Mouse (Mus musculus): ENCODE measurements around the gene Sptlc2.

The Sptlc2 gene

DNA sequence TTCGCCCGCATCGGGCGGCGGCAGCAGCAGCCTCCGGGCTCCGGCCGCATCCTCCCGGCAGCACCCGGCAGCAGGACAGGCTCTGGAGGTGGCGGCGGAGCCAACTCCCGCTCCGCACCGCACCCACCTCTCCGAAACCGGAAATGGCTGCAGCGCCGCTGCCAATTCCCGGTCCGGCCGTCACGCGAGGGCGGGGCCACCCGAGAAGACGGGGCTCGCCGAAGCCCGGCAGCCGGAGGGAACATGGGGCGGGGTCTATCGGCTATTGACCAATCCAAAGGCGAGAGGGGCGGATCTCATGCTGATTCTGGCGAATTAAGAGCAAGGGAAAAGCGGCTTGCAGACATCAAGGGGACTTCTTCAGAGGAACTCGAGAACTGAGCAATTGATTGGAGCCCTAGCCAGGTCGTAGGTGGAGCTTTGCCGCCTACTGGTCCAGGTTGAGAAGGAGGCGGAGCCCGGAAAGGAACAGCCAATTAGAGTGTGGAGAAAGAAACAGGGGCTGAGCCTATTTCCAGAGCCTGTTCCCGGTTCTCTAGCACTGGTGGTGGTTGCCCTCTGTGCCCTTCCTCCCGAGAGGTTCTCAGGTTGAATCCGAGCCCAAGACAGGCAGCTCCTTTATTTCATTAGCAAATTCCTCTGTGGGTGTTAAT lies at the start of gene Sptlc2:
Gene Sptlc2, minus strand, starts transcription at position 234 of the 653 bp plus-strand sequence.
- DNase-seq: peak; percentile 100

- DNase-seq: no peak
Measured at GRCm38 (mm10) chr12:87428885-87429284, 40.7 kb upstream of the Sptlc2 start.

DNA sequence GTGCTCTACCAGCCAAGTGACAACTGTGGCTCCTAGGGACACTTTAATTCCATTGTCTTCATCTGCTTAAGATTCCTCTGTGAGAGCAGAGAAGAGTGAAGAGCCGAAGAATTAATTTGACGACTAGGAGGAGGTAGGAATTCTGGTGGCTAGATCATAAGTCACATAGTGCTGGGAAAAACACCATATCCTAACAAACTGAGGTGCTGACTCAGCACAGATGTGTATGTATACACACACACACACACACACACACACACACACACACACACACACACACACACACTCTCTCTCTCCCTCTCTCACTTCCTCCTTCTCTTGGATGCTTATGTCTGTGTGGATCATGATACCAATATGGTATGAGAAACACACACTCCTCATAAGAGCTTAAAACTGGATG lies 40.1 kb upstream of the Sptlc2 start:
- no peak for DNase-seq

- DNase-seq: no peak
Measured at GRCm38 (mm10) chr12:87426354-87427031, 38.3 kb upstream of the Sptlc2 start.

DNA sequence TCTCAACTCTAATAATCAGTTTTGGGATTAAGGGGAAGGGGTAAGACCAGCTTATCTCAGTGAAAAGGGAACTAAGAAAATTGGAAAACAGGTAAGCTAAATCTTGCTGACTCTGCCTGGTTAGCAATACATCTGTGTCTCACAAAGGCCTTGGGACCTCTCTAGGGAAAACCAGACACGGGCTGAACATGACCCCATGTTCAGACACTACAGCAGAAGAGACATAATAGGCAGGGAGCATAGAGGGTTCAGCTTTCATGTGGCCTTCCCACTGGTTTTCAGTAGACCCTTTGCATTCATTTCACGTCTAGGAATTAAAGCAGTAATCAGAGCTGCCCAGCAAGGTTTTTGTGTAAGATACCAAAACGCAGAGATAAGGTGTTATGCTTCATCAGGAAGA lies 36.4 kb upstream of the Sptlc2 start:
- no peak for DNase-seq

DNA sequence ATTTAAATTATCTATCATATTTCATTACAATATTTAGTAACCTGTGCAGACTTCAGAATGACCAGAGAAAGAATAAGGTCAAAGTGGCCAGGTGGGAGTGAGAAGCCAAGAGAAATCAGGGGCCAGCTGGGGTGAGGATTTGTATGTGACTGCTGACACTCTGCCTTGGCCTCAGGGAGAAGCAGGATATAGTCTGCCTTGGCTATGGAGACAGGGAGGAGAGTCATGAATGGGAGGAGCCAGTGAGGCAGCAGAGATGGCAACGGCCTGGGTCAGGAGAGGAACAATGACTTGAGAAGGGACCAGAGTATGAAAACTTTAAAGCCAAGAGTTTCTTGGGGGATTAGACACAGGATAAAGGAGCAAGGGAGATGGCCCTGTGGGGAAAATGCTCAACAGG lies 35.5 kb upstream of the Sptlc2 start:
- no peak for DNase-seq

DNA sequence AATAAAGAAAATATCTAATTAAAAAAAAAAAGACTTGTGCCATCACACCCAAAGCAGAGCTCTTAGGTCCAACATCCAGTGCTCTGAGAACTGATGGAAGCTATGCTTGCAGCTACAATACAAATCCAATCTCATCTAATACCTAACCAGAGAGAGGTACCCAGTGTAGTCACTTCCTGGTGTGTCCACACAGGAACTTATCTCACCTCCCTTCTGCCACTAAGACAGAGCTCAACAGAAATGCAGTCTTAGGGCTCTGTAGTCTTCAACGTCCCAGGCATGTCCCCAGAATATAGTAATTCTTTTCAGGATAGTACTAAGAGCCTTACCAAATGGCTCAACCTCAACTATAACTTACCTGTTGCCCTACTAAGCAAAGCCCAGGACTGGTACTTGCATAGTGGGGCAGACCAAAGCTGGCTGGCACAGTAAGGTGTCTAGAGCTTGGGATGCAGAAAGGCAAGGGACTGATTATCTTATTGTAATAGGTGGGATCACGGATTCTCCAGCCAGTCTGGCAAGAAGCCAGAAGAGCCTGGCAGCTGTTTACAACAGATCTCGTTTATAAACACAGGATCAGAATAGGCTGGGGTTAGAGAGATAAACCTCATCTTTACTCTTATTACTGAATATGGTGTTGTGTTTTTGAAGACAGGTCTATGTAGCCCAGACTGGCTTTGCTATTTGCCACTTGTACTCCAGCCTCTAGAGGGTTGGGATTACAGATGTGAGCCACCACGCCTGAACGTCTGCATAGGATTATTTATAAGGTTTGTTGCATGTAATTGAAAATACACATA lies 33.8 kb upstream of the Sptlc2 start:
- peak in 1 of 2 experiments; percentile 25 for DNase-seq

DNA sequence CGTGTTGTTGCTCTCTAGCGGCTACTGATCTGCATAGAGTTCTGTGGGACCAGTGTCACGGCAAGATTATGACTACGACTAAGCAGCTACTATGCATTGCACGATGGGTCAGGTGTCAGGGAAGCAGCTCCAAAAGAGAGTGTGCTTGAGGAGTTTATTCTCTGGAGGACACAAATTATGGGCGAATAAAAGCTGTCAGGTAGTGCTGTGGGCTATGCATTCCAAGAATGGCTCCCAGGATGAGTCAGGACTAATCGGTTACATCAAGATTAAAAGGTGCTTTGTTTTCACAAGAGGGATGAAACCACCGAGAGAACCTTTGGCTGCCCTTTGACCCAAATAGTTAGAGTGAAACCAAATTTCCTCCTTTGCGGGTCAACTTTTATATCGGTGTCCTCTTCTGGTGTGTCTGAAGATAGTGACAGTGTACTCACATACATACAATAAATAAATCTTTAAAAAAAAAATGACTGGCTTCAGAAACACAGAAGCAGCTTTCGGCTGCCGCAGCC lies 31.9 kb upstream of the Sptlc2 start:
- DNase-seq: no peak

DNA sequence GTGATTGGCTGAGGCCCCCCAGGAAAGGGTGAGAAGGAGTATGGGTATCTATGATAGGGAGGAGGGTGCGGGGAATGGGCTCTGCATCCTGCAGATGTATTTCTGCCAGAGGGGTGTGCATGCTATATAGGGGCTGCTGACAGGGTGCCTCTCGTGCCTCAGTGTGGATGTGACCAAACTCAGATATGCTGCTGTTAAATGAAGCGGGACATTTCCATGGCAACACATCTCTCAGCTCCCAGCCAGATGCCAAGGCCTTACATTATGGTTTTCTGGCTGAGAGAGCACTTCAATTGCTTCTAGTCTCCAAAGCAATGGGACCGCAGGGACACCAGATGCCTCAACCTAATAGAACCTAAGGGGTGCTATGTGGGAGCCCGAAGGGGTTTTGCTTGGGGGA lies 30.8 kb upstream of the Sptlc2 start:
- DNase-seq: no peak

GRCm38 (mm10) chr12:87416690-87417089 lies 28.5 kb upstream of the Sptlc2 start:
- DNase-seq: peak; percentile 66 to 82

DNA sequence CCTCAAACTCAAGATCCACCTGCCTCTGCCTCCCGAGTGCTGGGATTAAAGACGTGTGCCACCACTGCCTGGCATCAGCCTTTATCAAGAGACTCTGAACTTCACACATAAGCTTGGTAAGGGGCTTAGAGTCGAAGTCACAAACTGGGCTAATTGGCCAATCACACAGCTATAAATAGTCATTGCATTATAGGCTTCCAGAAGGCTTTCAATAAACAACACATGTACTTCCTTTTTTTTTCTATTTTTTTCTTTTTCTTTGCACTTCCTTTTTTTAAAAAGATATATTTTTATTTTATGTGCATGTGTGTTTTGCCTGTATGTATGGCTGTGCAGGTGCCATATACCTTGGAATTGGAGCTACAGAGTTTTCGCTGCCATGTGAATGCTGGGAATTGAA lies 27.2 kb upstream of the Sptlc2 start:
- no peak for DNase-seq

DNA sequence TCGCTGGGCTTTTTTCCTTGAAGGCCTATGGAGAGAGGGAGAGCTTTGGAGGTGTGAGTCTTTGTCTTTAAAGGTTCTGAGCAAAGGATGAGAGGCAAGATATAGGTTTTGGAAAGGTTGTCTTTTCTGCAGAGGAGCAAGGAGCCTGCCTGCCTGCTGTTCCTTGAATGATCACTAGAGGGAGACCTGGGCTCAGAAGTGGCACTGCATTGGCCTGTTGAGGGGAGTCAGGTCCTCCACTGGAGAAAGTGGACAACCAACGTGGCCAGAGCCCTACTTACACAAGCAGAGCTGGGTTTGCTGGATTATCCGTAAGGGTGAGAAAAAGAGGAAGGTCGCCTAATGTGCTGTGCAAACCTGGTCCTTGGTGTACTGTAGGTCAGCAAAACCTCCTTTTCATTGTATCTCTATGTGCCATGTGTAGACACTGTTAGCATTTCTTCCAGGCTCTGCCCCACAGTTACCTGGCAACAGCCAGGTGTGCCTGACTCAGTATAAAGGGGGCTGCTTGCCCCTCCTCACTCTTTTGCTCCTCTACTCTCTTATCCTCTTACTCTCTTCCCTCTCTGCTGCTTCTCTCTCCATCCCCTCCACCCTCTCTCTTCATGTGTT lies 25.1 kb upstream of the Sptlc2 start:
- DNase-seq: peak; percentile 63 to 89

- DNase-seq: no peak
Measured at GRCm38 (mm10) chr12:87410999-87411398, 22.8 kb upstream of the Sptlc2 start.

- DNase-seq: no peak
Measured at GRCm38 (mm10) chr12:87409123-87409522, 21.0 kb upstream of the Sptlc2 start.

GRCm38 (mm10) chr12:87407869-87408605 lies 19.9 kb upstream of the Sptlc2 start:
- DNase-seq: peak; percentile 68 to 69

DNA sequence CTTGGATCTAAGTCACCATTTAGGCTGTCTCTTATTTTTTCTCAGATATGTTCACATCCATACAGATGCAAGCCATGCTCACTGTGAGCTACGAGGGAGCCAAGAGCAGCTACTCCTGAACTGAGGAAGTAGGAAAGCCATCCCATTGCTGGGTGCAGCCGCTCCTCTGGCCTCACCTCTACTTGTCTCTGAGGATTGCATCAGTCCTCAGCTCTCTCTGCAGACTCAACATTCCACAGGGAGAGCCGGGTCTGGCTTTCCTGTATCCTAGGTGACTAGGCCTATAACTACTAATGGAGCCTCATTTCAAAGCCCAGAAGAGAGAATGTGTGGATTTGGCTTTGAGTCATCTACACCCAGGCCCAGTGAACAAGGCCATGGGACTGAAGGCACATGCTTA lies 17.6 kb upstream of the Sptlc2 start:
- no peak for DNase-seq

DNA sequence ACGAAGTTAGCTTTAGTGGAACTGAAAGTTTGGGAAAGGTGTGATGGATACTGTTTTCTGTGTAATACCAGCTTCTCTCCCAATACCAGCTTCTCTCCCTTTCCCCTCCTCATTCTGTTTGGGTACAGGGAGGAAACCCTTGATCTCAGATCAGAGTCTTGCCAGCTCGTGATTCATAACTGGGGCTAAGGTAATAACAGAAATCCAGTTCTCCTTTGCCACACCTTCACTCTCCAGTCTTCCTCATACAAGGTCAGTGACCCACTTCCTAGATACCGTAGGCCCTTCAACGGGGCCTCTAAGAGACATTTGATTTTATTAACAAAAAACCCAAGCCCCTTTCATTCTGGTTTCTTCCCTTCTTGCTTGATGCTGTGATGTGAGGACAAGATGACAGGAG lies 17.0 kb upstream of the Sptlc2 start:
- DNase-seq: no peak

GRCm38 (mm10) chr12:87401883-87402282 lies 13.7 kb upstream of the Sptlc2 start:
- no peak for DNase-seq

GRCm38 (mm10) chr12:87399119-87399819 lies 11.1 kb upstream of the Sptlc2 start:
- no peak for DNase-seq

DNA sequence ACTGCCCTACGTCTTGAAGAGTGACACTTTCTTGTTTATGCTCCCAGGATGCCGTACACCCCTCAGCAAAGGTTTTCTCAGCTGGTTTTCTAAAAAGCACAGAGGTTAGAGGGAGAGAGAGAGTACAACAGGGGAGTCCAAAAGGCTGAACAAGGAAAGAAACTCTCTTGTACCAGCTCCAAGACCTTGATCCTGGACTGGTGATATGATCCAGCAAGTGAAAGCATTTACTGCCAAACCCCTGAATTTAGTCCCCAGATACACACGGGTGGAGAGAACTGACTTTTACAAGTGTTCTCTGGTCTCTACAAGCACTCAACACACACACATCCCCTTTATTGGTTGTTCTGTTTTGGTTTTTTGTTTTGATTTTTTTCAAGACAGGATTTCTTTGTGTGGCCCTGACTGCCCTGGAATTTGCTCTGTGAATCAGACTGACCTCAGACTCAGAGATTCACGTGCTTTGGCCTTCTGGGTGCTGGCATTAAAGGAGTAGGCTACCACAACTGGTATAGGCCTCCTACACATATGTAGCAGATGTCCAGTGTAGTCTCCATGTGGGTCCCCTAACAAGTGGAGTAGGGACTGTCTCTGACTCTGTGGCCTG lies 9.8 kb upstream of the Sptlc2 start:
- peak; percentile 42 to 63 for DNase-seq

DNA sequence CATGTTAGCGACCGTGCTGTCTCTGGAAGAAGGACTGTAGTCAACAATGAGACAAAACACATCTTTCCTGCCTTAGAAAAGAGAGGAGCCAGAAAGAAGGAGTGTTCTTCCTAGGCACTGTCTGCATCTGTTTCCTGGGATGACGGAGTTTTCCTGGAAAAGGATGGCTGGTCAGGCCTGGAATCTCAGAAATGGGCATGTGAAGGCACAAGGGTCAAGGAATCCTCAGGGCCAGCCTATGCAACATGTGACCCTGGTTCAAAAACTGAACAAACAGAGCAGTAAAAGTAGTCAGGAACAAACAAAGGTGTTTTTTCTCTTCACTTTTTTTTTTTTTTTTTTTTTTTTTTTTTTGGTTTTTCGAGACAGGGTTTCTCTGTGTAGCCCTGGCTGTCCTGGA lies 9.0 kb upstream of the Sptlc2 start:
- DNase-seq: peak in 1 of 2 experiments; percentile 31
